Mouse (Mus musculus): ENCODE measurements at regions not wholly inside any gene's neighbourhood (a gene's known extent, or its start where the extent isn't known, plus 50 kb on each side); places are given as distances from the start of the nearest gene placed in this dataset.

- Histone ChIP-seq H3K79me2 (replicated peaks; ENCODE audit: control insufficient read depth, insufficient read depth, low read length) (no peaks in the 10 kb centered on the region), H3K9ac (ENCODE audit: low read depth, low read length) (no peak overlapping the region), H3K4me3 (no peak overlapping the region), H3K27me3 (ENCODE audit: control insufficient read depth, insufficient read depth, low read length) (no peaks in the 10 kb centered on the region), H3K27ac (no peak overlapping the region), H3K4me1 (ENCODE audit: control insufficient read depth, insufficient read depth, low read length) (no peaks in the 10 kb centered on the region), H3K36me3 (ENCODE audit: control insufficient read depth, insufficient read depth, low read length) (no peaks in the 10 kb centered on the region)
- no peak for TF ChIP-seq EP300 (IDR thresholded peaks at IDR 0.05; ENCODE audit: insufficient read depth, low read depth, low read length)
- TF ChIP-seq CTCF (IDR thresholded peaks at IDR 0.05): no peak
- TF ChIP-seq POLR2A (IDR thresholded peaks at IDR 0.05; ENCODE audit: insufficient read depth, low read depth, low read length): no peak
- DNase-seq: no peak
- WGBS: 60% methylated on average over 10 of the region's 10 CpGs
- intact Hi-C loops (cut with DNase I): loop anchor here (1.0 to 10.0 kb wide), 5 partner anchors 378 to 1658 kb away; no protein-coding TSS in a partner anchor
Measured at GRCm38 (mm10) chr3:35482759-35483158, 271.1 kb upstream of the Atp11b start.

GRCm38 (mm10) chr3:35496027-35496824 lies 257.7 kb upstream of the Atp11b start:
- H3K27me3 ChIP-seq (ENCODE audit: control insufficient read depth, insufficient read depth, low read length): no peaks in the 10 kb centered on the region
- TF ChIP-seq POLR2A (IDR thresholded peaks at IDR 0.05; ENCODE audit: insufficient read depth, low read depth, low read length) (no peak), CTCF (IDR thresholded peaks at IDR 0.05) (no peak), EP300 (IDR thresholded peaks at IDR 0.05; ENCODE audit: insufficient read depth, low read depth, low read length) (no peak)

GRCm38 (mm10) chr3:35510314-35510713 lies 243.6 kb upstream of the Atp11b start:
- 54% methylated on average over 1 of the region's 1 CpGs for WGBS
- intact Hi-C loops (cut with DNase I): no loop called here
- no peak for DNase-seq

More at GRCm38 (mm10) chr3:35496027-35496824, 257.7 kb upstream of the Atp11b start:
- intact Hi-C loops (cut with DNase I): no loop called here
- DNase-seq: peak in 1 of 2 experiments; percentile 18
- Histone ChIP-seq H3K9ac (ENCODE audit: low read depth, low read length) (no peak overlapping the region), H3K4me1 (ENCODE audit: control insufficient read depth, insufficient read depth, low read length) (no peaks in the 10 kb centered on the region; the same call in 1 of the 2 replicates), H3K27ac (no peak overlapping the region), H3K4me3 (no peak overlapping the region), H3K79me2 (replicated peaks; ENCODE audit: control insufficient read depth, insufficient read depth, low read length) (no peaks in the 10 kb centered on the region), H3K36me3 (ENCODE audit: control insufficient read depth, insufficient read depth, low read length) (peaks cover 2% of the 10 kb centered on the region; the same call in 1 of the 2 replicates)
- 51% methylated on average over 9 of the region's 9 CpGs for WGBS

GRCm38 (mm10) chr3:35516517-35516916 lies 237.4 kb upstream of the Atp11b start:
- intact Hi-C loops (cut with DNase I): no loop called here
- WGBS: 82% methylated on average over 4 of the region's 4 CpGs
- Histone ChIP-seq H3K4me3 (no peak overlapping the region), H3K27ac (no peak overlapping the region), H3K36me3 (ENCODE audit: control insufficient read depth, insufficient read depth, low read length) (no peaks in the 10 kb centered on the region), H3K4me1 (ENCODE audit: control insufficient read depth, insufficient read depth, low read length) (no peaks in the 10 kb centered on the region), H3K9ac (ENCODE audit: low read depth, low read length) (no peak overlapping the region), H3K27me3 (ENCODE audit: control insufficient read depth, insufficient read depth, low read length) (no peaks in the 10 kb centered on the region), H3K79me2 (replicated peaks; ENCODE audit: control insufficient read depth, insufficient read depth, low read length) (no peaks in the 10 kb centered on the region)
- TF ChIP-seq EP300 (IDR thresholded peaks at IDR 0.05; ENCODE audit: insufficient read depth, low read depth, low read length) (no peak), CTCF (IDR thresholded peaks at IDR 0.05) (no peak), POLR2A (IDR thresholded peaks at IDR 0.05; ENCODE audit: insufficient read depth, low read depth, low read length) (no peak)
- DNase-seq: no peak

More at GRCm38 (mm10) chr3:35510314-35510713, 243.6 kb upstream of the Atp11b start:
- TF ChIP-seq POLR2A (IDR thresholded peaks at IDR 0.05; ENCODE audit: insufficient read depth, low read depth, low read length): no peak
- no peak for TF ChIP-seq CTCF (IDR thresholded peaks at IDR 0.05)
- TF ChIP-seq EP300 (IDR thresholded peaks at IDR 0.05; ENCODE audit: insufficient read depth, low read depth, low read length): no peak
- Histone ChIP-seq H3K27me3 (ENCODE audit: control insufficient read depth, insufficient read depth, low read length) (no peaks in the 10 kb centered on the region), H3K9ac (ENCODE audit: low read depth, low read length) (no peak overlapping the region), H3K4me3 (no peak overlapping the region), H3K27ac (no peak overlapping the region), H3K4me1 (ENCODE audit: control insufficient read depth, insufficient read depth, low read length) (no peaks in the 10 kb centered on the region), H3K79me2 (replicated peaks; ENCODE audit: control insufficient read depth, insufficient read depth, low read length) (no peaks in the 10 kb centered on the region), H3K36me3 (ENCODE audit: control insufficient read depth, insufficient read depth, low read length) (no peaks in the 10 kb centered on the region)

GRCm38 (mm10) chr3:35520131-35520530 lies 233.8 kb upstream of the Atp11b start:
- Histone ChIP-seq H3K27ac (no peak overlapping the region), H3K4me3 (no peak overlapping the region), H3K79me2 (replicated peaks; ENCODE audit: control insufficient read depth, insufficient read depth, low read length) (no peaks in the 10 kb centered on the region), H3K36me3 (ENCODE audit: control insufficient read depth, insufficient read depth, low read length) (no peaks in the 10 kb centered on the region), H3K9ac (ENCODE audit: low read depth, low read length) (no peak overlapping the region), H3K27me3 (ENCODE audit: control insufficient read depth, insufficient read depth, low read length) (no peaks in the 10 kb centered on the region), H3K4me1 (ENCODE audit: control insufficient read depth, insufficient read depth, low read length) (no peaks in the 10 kb centered on the region)
- no peak for DNase-seq
- intact Hi-C loops (cut with DNase I): no loop called here
- TF ChIP-seq CTCF (IDR thresholded peaks at IDR 0.05): no peak
- no peak for TF ChIP-seq POLR2A (IDR thresholded peaks at IDR 0.05; ENCODE audit: insufficient read depth, low read depth, low read length)
- no peak for TF ChIP-seq EP300 (IDR thresholded peaks at IDR 0.05; ENCODE audit: insufficient read depth, low read depth, low read length)
- WGBS: 76% methylated on average over 3 of the region's 3 CpGs

GRCm38 (mm10) chr3:35547696-35548095 lies 206.2 kb upstream of the Atp11b start:
- no peak for DNase-seq
- Histone ChIP-seq H3K9ac (ENCODE audit: low read depth, low read length) (no peak overlapping the region), H3K36me3 (ENCODE audit: control insufficient read depth, insufficient read depth, low read length) (no peaks in the 10 kb centered on the region), H3K4me1 (ENCODE audit: control insufficient read depth, insufficient read depth, low read length) (no peaks in the 10 kb centered on the region), H3K79me2 (replicated peaks; ENCODE audit: control insufficient read depth, insufficient read depth, low read length) (no peaks in the 10 kb centered on the region), H3K4me3 (no peak overlapping the region), H3K27me3 (ENCODE audit: control insufficient read depth, insufficient read depth, low read length) (no peaks in the 10 kb centered on the region), H3K27ac (no peak overlapping the region)
- TF ChIP-seq EP300 (IDR thresholded peaks at IDR 0.05; ENCODE audit: insufficient read depth, low read depth, low read length): no peak
- no peak for TF ChIP-seq POLR2A (IDR thresholded peaks at IDR 0.05; ENCODE audit: insufficient read depth, low read depth, low read length)
- no peak for TF ChIP-seq CTCF (IDR thresholded peaks at IDR 0.05)
- intact Hi-C loops (cut with DNase I): no loop called here

Measured in heart, adult 2 months (tissue).